Mouse (Mus musculus) stomach, postnatal 0 days (tissue): ENCODE data around the gene 1810062G17Rik.

Source experiments
- CTCF ChIP-seq: IDR thresholded peaks from 2 replicates; pipeline ENCODE4 v1.5.1; 2016; ENCODE audit warnings: antibody characterized with exemption, low read depth, mild to moderate bottlenecking, moderate library complexity
- EP300 ChIP-seq: optimal IDR thresholded peaks from 2 replicates; pipeline ENCODE3; 2016; ENCODE audit warnings: antibody characterized with exemption

DNA sequence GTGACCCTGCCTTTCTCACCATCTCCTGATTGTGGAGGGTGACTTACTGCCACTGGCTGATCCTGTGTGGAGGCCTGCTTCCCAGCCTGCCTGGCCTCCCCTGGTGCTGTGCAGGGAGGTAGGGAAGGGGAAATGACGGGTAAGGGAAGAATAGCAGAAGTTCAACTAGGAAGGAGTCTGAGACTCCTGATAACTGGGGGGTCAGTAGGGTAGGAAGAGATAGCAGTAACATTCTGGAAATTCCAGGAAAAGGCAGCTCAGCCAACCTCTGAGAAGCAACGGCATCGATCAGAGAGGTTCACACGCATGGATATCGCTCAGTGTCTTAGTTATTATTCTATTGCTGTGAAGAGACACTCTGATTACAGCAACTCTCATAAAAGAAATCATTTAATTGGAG lies 15.8 kb downstream of the 1810062G17Rik start:
- TF ChIP-seq EP300 (no peak), CTCF (no peak)
